Mouse (Mus musculus) cortical plate, adult 2 months (tissue): ENCODE measurements around the gene Il2.

ENCODE experiments used
- CTCF ChIP-seq: fragments of 200-500 bp; IDR thresholded peaks from 2 replicates; pipeline ENCODE4 v1.5.1; 2011; ENCODE audit warnings: mild to moderate bottlenecking, control low read depth, low read length; ENCODE audit not compliant: insufficient read depth; ENCODE audit errors: extremely low read depth
- POLR2A ChIP-seq: fragments of 200-500 bp; IDR thresholded peaks from 2 replicates; pipeline ENCODE4 v1.6.1; 2011; ENCODE audit warnings: mild to moderate bottlenecking, low read length, control low read depth; ENCODE audit not compliant: insufficient read depth; ENCODE audit errors: extremely low read depth

DNA sequence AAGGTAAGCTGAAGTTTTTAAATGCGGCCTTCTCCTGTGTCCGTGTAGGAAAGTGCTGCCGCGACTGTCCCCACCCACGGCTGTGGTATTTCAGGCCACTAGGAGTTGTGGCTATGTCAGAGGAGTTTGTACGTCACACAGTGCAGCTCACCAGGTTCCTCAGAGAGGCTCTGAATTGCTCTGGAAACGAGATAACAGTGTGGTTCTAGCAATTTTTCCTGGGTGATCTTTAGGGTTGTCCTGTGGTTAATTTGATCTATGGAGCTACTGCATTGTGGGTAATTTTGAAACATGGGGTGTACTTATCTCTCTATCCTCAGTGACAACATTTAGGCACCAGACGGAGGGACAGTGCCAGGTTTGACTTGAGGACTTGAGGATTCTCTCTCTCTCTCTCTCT is 31.3 kb upstream of the Il2 start:
- TF ChIP-seq CTCF (no peak), POLR2A (no peak)
